Mouse (Mus musculus): ENCODE results near the gene Gm3029. TPM values are rescaled to one million over a fixed set of nuclear protein-coding genes. Genes with fewer than 3 reads are reported as not detected.
"Not testable (repeated sequence)": the region's sequence is repeated elsewhere in the genome, so short reads cannot be mapped to it uniquely, and the experiment has no call there.

Gene Gm3029
- polyA plus RNA-seq (2012; rRNA removed), result not detected in 2 replicates

- not testable (repeated sequence) for DNase-seq (ENCODE audit: extremely low spot score in 1 of 2, low spot score in 1 of 2)
These were observed at the start of gene Gm3029 for GRCm38 (mm10) chr14:3931456-3931855. Gene Gm3029 (plus strand): TSS chr14:3931756.

GRCm38 (mm10) chr14:3883872-3884271 lies 47.7 kb upstream of the Gm3029 start, which contains the start of gene Gm2916:
Gene Gm2916 (plus strand): TSS chr14:3884172.
- not testable (repeated sequence) for DNase-seq (ENCODE audit: extremely low spot score in 1 of 2, low spot score in 1 of 2)

- DNase-seq (ENCODE audit: extremely low spot score in 1 of 2, low spot score in 1 of 2), result not testable (repeated sequence)
These were observed 31.7 kb downstream of the Gm3029 start, which contains the start of gene Gm3095 for GRCm38 (mm10) chr14:3963247-3963646. Gene Gm3095 (plus strand): TSS chr14:3963547.

Other genes starting within 250 kb of the Gm3029 start
- not detected in 2 replicates for gene Gm3043, start 243.0 kb upstream of the Gm3029 start, polyA plus RNA-seq (2012; rRNA removed)
- gene Gm3002, start 121.7 kb upstream of the Gm3029 start, polyA plus RNA-seq (2012; rRNA removed), result 1.4 TPM in 2 replicates
- gene Gm3033, start 85.5 kb upstream of the Gm3029 start, polyA plus RNA-seq (2012; rRNA removed), result not detected in 2 replicates
- 0.29 and 0.30 TPM in 2 replicates for gene Gm2916, start 47.6 kb upstream of the Gm3029 start, polyA plus RNA-seq (2012; rRNA removed)
- gene Gm3095, start 31.8 kb downstream of the Gm3029 start, polyA plus RNA-seq (2012; rRNA removed), result 0.18 and 0.44 TPM in 2 replicates
- gene Gm3099, start 66.6 kb downstream of the Gm3029 start, polyA plus RNA-seq (2012; rRNA removed), result not detected in 2 replicates
- 0.29 and 0.50 TPM in 2 replicates for gene Gm5796, start 92.2 kb downstream of the Gm3029 start, polyA plus RNA-seq (2012; rRNA removed)
- not detected in 2 replicates for gene Gm3115, start 152.4 kb downstream of the Gm3029 start, polyA plus RNA-seq (2012; rRNA removed)
- 0.71 and 0.86 TPM in 2 replicates for gene Gm8108, start 178.8 kb downstream of the Gm3029 start, polyA plus RNA-seq (2012; rRNA removed)
- not detected in 2 replicates for gene Gm3127, start 233.3 kb downstream of the Gm3029 start, polyA plus RNA-seq (2012; rRNA removed)